Mouse (Mus musculus) heart, embryonic 16.5 days (tissue): ENCODE results near the gene Rgs5. TPM values are rescaled to one million over a fixed set of nuclear protein-coding genes. Genes with fewer than 3 reads are reported as not detected.

Experiments used
- ATAC-seq: fragments of 200-750 bp; cut with Nextera tagmentation; replicated peaks from 2 replicates; pipeline ENCODE4 v1.8.0; 2017; ENCODE audit warnings: moderate number of reproducible peaks; ENCODE audit not compliant: insufficient read depth, low FRiP score; ENCODE audit errors: extremely low read depth
- H3K27ac ChIP-seq: fragments of 300-500 bp; sonication (generic); 2 replicates; pipeline ENCODE4 v1.5.1; 2014; ENCODE audit warnings: mild to moderate bottlenecking, low read length, control low read depth, moderate library complexity
- H3K27me3 ChIP-seq: fragments of 300-500 bp; sonication (generic); 2 replicates; pipeline ENCODE4 v1.6.1; 2014; ENCODE audit warnings: low read length, mixed read lengths; ENCODE audit not compliant: control insufficient read depth, insufficient read depth
- H3K36me3 ChIP-seq: fragments of 300-500 bp; sonication (generic); 2 replicates; pipeline ENCODE4 v1.6.1; 2014; ENCODE audit not compliant: control insufficient read depth, insufficient read depth
- H3K4me1 ChIP-seq: fragments of 300-500 bp; sonication (generic); 2 replicates; pipeline ENCODE4 v1.6.1; 2014; ENCODE audit warnings: low read length, mixed read lengths; ENCODE audit not compliant: control insufficient read depth, insufficient read depth
- H3K4me2 ChIP-seq: fragments of 300-500 bp; sonication (generic); 2 replicates; pipeline ENCODE4 v1.6.1; 2014; ENCODE audit warnings: low read depth, mild to moderate bottlenecking, control low read depth, low read length
- H3K4me3 ChIP-seq: fragments of 300-500 bp; sonication (generic); 2 replicates; pipeline ENCODE4 v1.5.1; 2014; ENCODE audit warnings: mild to moderate bottlenecking, control low read depth, low read length
- H3K9ac ChIP-seq: fragments of 300-500 bp; sonication (generic); 2 replicates; pipeline ENCODE4 v1.6.1; 2014; ENCODE audit warnings: low read length, control low read depth
- H3K9me3 ChIP-seq: fragments of 300-500 bp; sonication (generic); replicated peaks from 2 replicates; pipeline ENCODE4 v1.6.1; 2016; ENCODE audit warnings: low read length; ENCODE audit not compliant: control insufficient read depth
- WGBS: fragments of 180-500 bp; shearing (Covaris S2); extraction: QIAGEN DNeasy Blood & Tissue Kit; methylation state at CpG from one replicate; pipeline ENCODE4 v1.1.7; 2014; 5-methylcytosine and 5-hydroxymethylcytosine counted together
- polyA plus RNA-seq: library from polyadenylated mRNA; unstranded; fragments of >200 nt; fragmentation: Nextera tagmentation; extraction: Ambion mirVana; gene quantifications from 2 replicates; pipeline ENCODE4 v1.2.1, GENCODE M21; 2015

The Rgs5 gene
- polyA plus RNA-seq, 1 experiment from 2014 or later = 12.6 TPM

DNA sequence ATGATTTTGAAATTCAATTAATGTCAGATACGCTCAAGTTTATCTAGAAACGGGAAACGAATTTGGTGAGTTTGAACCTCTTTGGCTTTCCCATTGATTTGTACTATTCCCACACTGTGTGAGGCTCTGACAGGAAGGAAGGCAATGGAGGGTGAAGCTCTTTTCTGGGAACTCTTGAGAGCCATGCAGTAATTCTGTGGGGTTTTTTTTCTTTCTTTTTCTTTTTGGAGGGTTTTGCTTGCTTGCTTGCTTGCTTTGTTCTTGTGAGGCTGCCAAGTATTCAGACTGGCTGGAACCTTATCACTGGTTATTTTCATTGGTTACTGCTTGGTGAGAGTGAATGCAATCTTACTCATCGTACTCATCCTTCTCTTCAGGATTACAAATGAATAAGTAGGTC lies 17.0 kb downstream of the Rgs5 start:
- H3K36me3 ChIP-seq = no peaks in the 10 kb centered on the region
- no peak overlapping the region for H3K4me3 ChIP-seq
- no peaks in the 10 kb centered on the region for H3K4me1 ChIP-seq
- H3K4me2 ChIP-seq = no peak overlapping the region
- WGBS = 67% methylated on average over 4 of the region's 4 CpGs
- H3K9ac ChIP-seq = no peak overlapping the region
- ATAC-seq = no peak
- H3K27me3 ChIP-seq = no peaks in the 10 kb centered on the region
- H3K9me3 ChIP-seq = no peaks in the 10 kb centered on the region
- H3K27ac ChIP-seq = no peak overlapping the region

DNA sequence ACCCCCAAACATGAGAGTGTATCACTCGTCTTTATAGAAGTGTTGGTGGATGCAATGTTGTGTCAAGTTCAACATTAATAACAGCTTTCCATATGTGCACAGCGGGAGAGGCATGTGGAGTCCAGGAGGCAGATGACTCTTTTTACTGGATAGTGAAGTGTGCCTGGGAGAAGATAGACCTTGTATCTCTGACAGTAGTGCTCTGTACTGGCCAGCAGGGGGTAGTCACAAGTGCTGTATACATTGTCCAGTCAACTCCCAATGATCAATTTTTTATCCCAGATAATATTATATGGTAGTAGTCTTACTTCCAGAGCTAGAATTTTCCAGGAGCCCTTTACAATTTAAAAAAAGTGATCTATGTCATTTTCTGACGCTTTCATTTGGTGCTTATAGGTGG lies 18.8 kb downstream of the Rgs5 start:
- Histone ChIP-seq H3K27me3 (no peaks in the 10 kb centered on the region), H3K9me3 (no peaks in the 10 kb centered on the region), H3K27ac (no peak overlapping the region), H3K4me1 (no peaks in the 10 kb centered on the region), H3K9ac (no peak overlapping the region), H3K36me3 (no peaks in the 10 kb centered on the region), H3K4me3 (no peak overlapping the region), H3K4me2 (no peak overlapping the region)
- 61% methylated on average over 3 of the region's 3 CpGs for WGBS
- ATAC-seq = no peak

DNA sequence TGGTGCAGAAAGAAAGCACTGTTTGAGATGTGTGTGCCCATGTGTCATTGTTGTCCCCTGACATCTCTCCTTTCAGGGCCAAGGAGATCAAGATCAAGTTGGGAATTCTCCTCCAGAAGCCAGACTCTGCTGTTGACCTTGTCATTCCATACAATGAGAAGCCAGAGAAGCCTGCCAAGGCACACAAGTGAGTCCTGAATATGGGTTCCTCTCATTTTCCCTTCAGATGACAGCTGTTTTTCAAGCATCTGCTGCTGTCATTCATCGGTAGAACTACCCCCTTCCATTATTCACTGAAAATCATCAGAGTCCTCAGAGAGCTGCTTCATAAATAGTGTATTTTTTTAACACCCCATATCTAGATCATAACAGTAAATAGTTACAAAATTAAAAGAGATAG lies 21.4 kb downstream of the Rgs5 start:
- Histone ChIP-seq H3K4me3 (no peak overlapping the region), H3K4me2 (no peak overlapping the region), H3K4me1 (no peaks in the 10 kb centered on the region), H3K36me3 (no peaks in the 10 kb centered on the region), H3K27me3 (no peaks in the 10 kb centered on the region), H3K9me3 (no peaks in the 10 kb centered on the region), H3K9ac (no peak overlapping the region), H3K27ac (no peak overlapping the region)
- ATAC-seq = no peak
- WGBS = 80% methylated on average over 1 of the region's 1 CpGs

- Histone ChIP-seq H3K9me3 (no peaks in the 10 kb centered on the region), H3K9ac (no peak overlapping the region), H3K36me3 (no peaks in the 10 kb centered on the region), H3K27ac (no peak overlapping the region), H3K27me3 (no peaks in the 10 kb centered on the region), H3K4me1 (no peaks in the 10 kb centered on the region), H3K4me2 (no peak overlapping the region), H3K4me3 (no peak overlapping the region)
- no peak for ATAC-seq
- WGBS = 70% methylated on average over 9 of the region's 9 CpGs
Observed at GRCm38 (mm10) chr1:169680455-169681208, 25.3 kb downstream of the Rgs5 start.

DNA sequence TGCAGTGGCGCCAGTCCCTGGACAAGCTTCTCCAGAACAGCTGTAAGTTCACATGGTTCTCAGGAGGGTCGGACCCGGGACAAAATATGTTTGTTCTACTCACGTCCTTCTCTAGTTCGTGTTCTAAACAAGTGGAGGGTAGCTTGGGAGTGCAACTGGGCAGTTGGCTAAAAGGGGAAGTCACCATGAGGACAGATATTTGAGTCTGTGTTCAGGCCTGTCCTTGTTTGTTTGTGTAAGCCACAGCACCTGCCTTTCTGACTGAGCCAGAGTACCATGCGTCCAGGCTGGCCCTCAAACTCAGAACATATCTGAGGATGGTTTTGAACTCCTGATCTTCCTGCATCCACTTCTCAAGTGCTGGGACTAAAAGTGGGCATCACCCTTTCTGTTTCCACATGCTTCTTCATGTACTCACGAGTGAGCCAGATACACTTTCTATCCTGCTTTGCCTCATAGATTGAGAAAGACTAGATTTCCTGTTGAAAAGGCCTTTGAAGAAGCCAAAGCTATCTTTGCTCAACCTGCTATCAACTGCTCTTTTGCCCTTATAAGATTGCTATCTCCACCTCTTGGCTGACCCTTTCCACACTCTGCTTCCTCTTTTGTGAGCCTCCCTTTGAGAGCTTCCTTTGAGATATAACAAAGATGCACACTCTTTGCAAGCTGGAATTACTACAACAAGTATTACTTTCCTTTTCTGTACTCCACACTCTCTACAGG lies 27.6 kb downstream of the Rgs5 start:
- H3K27me3 ChIP-seq = no peaks in the 10 kb centered on the region
- ATAC-seq = no peak
- no peaks in the 10 kb centered on the region for H3K36me3 ChIP-seq
- no peak overlapping the region for H3K4me3 ChIP-seq
- H3K9ac ChIP-seq = no peak overlapping the region
- no peak overlapping the region for H3K4me2 ChIP-seq
- H3K4me1 ChIP-seq = no peaks in the 10 kb centered on the region
- WGBS = 81% methylated on average over 7 of the region's 7 CpGs
- no peak overlapping the region for H3K27ac ChIP-seq
- no peaks in the 10 kb centered on the region for H3K9me3 ChIP-seq

DNA sequence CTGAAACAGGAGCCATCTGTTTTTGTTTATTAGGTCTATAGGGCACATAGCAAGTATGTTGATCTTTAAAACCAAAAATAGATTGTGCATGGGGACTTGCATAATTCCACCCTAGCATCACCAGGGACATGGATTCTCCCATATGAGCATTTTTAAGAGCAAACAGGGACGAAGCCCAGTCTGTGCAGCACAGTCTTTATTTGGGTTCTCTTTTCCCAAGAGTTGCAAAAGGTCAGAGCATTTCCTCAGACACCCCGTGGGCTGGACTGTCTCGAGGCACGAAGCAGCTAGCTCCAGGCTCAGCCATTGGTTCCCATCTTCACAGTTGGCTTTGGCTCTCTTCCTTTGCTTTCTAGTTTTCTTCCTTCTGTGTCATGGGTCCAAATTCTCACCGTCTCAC lies 30.0 kb downstream of the Rgs5 start:
- no peak overlapping the region for H3K27ac ChIP-seq
- no peak overlapping the region for H3K4me2 ChIP-seq
- no peaks in the 10 kb centered on the region for H3K4me1 ChIP-seq
- no peak overlapping the region for H3K4me3 ChIP-seq
- no peaks in the 10 kb centered on the region for H3K27me3 ChIP-seq
- no peak for ATAC-seq
- no peaks in the 10 kb centered on the region for H3K9me3 ChIP-seq
- WGBS = 71% methylated on average over 5 of the region's 5 CpGs
- H3K36me3 ChIP-seq = no peaks in the 10 kb centered on the region
- H3K9ac ChIP-seq = no peak overlapping the region

DNA sequence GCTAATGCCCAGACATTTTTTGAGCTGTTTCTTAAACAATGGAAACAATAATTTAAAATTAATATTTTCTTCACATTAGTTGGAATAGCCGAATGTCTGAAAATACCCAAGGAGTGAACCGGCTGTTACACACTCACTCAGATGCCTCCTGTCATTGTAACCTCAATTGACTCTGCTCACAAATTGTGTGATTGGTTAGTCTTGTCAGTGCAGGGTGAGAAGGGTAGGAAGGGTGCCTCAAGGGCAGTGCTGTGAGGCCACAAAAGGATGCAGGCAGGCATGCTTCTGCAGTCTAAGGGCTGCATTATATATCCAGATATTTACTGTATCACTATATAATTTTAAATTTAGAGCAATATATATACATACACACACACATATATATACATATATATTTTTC lies 37.7 kb downstream of the Rgs5 start:
- 74% methylated on average over 2 of the region's 2 CpGs for WGBS

GRCm38 (mm10) chr1:169693537-169693936 lies 38.2 kb downstream of the Rgs5 start:
- ATAC-seq = no peak
- Histone ChIP-seq H3K9ac (no peak overlapping the region), H3K36me3 (no peaks in the 10 kb centered on the region), H3K27ac (no peak overlapping the region), H3K27me3 (no peaks in the 10 kb centered on the region), H3K4me1 (no peaks in the 10 kb centered on the region), H3K4me3 (no peak overlapping the region), H3K4me2 (no peak overlapping the region), H3K9me3 (no peaks in the 10 kb centered on the region)
- 57% methylated on average over 3 of the region's 3 CpGs for WGBS

More for the DNA sequence above, 37.7 kb downstream of the Rgs5 start:
- Histone ChIP-seq H3K4me1 (no peaks in the 10 kb centered on the region), H3K27ac (no peak overlapping the region), H3K9ac (no peak overlapping the region), H3K4me2 (no peak overlapping the region), H3K27me3 (no peaks in the 10 kb centered on the region), H3K9me3 (no peaks in the 10 kb centered on the region), H3K36me3 (no peaks in the 10 kb centered on the region), H3K4me3 (no peak overlapping the region)
- no peak for ATAC-seq

GRCm38 (mm10) chr1:169695356-169695755 lies 40.1 kb downstream of the Rgs5 start:
- 62% methylated on average over 3 of the region's 3 CpGs for WGBS
- Histone ChIP-seq H3K27me3 (no peaks in the 10 kb centered on the region), H3K4me3 (no peak overlapping the region), H3K9ac (no peak overlapping the region), H3K9me3 (no peaks in the 10 kb centered on the region), H3K4me2 (no peak overlapping the region), H3K4me1 (no peaks in the 10 kb centered on the region), H3K27ac (no peak overlapping the region), H3K36me3 (no peaks in the 10 kb centered on the region)
- ATAC-seq = no peak
